Mouse (Mus musculus): ENCODE measurements around the gene Foxk1.

DNA sequence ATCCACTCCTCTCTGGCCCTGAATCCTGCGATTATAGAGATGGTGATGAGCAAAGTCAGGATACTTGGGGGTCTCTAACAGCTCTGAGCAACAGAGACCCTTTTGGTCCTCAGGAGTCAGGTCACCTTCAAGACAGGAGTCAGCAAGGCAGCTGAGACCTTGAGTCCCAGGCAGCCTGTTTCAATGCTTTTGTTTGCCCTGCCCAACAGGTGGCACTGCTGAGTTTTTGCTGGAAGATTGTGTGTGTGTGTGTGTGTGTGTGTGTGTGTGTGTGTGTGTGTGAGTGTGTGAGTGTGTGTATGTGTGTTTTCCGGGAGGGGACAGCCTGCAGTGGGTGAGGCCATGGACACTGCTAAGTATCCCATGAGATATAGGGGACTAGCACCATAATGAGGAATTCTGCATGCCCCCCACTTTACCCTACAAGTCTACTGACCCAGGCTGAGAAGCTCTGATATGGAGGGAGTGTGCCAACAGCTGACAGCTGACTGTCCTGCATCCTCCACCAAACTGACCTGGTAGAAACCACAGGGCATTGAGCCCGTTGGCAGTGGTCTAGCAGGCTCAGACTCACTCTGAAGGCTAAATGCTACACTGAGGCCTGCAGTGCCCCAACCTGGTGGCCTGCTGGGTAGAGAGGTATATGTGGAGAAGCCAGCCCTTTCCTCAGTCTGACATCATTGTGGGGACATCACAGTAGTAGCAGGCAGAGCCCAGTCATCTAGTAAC is 104.6 kb downstream of the Foxk1 start:
- TF ChIP-seq CTCF (IDR thresholded peaks at IDR 0.05; ENCODE audit: control insufficient read depth, insufficient read depth, insufficient read length): peak; percentile 28
- TF ChIP-seq MYOD1 (IDR thresholded peaks at IDR 0.05; ENCODE audit: control insufficient read depth, insufficient read length, low read depth): no peak
- TF ChIP-seq CEBPB (IDR thresholded peaks at IDR 0.05; ENCODE audit: low read depth): no peak
